Mouse (Mus musculus) monocyte, adult 5-6 weeks (primary cell): ENCODE data around the gene Ahnak. TPM values are rescaled to one million over a fixed set of nuclear protein-coding genes. Genes with fewer than 3 reads are reported as not detected.
"Not testable (repeated sequence)": the region's sequence is repeated elsewhere in the genome, so short reads cannot be mapped to it uniquely, and the experiment has no call there.

ENCODE experiments used
- ATAC-seq: fragments of 153-309, 156-312 bp; replicated peaks from 2 replicates; pipeline ENCODE4 v1.8.0; 2017; ENCODE audit warnings: mild to moderate bottlenecking; ENCODE audit not compliant: low TSS enrichment, insufficient number of reproducible peaks, severe bottlenecking, poor library complexity, low FRiP score
- total RNA-seq: library from RNA; stranded (forward); fragments of 200-1000, 200-491, 200-594 nt; gene quantifications from 3 replicates; pipeline ENCODE4 v1.2.3, GENCODE M21; 2017

Gene Ahnak
- total RNA-seq, 1 experiment from 2014 or later: 414 TPM

- no peak for ATAC-seq
These were observed 85.3 kb downstream of the Ahnak start for GRCm38 (mm10) chr19:9074424-9074823.

DNA sequence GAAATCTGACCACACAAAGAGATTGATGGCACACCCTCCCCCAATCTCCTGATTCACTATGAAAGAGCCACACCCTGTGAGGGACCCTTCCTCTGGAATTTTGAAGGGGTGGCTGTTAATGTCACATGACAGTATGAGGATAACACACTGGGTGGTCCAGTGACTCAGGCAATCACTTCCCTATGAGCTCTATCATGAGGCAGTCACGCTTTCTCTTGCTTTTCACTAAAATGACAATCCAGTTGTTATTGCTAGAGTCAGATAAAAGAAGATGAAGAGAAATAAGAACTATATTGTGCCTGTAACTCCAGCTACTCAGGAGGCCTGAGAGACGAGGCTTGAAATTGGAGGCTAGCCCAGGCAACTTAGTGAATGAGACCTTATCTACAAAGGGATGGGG is 86.5 kb downstream of the Ahnak start:
- ATAC-seq: no peak

DNA sequence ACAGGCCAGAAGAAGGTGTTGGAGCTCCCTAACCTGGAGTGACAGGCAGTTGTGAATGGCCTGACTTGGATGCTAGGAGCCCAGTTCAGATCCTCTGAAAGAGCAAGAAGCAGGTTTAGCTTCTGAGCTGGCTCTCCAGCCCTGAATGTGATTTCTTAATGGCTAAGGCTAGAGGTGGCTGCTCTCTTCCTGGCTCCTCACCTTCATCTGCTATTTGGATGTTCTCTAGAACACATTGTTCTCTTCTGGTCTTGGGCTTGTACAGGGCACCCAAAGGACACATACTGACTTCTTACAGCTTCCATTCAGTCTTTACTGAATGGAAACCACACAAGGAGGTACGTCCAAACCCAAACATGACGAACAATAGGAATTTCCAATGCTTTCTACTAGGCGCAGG is 87.0 kb downstream of the Ahnak start:
- ATAC-seq: no peak

DNA sequence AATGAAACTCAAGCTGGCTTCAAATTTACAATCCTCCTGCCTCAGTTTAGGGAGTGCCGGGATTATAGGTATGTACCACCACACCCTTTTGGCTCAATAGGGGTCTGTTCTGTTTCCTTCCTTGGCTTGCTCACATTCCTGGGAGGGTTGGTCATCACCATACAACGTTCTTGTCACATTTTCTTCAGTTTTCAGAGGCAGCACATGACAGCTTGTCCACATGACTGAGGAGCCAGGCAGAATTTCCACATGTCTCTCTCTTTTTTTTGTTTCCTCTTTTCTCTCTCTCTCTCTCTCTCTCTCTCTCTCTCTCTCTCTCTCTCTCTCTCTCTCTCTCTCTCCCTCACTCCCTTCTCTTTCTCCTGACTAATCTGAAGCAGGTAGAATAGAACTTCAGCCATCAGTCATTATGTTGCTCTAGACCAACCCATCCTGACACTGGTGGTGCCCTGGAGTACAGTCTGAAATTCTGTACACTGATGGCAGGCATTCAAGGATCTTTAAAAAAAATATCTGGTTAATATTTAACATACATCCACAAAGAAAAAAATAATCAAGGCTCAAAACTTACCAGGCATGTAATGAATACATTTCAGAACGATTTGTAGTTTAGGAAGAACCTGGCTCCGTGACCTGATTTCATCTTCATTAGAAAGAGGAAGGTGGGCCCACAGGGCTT is 88.0 kb downstream of the Ahnak start:
- ATAC-seq: no peak

GRCm38 (mm10) chr19:9079916-9080315 is 90.8 kb downstream of the Ahnak start:
- no peak for ATAC-seq

DNA sequence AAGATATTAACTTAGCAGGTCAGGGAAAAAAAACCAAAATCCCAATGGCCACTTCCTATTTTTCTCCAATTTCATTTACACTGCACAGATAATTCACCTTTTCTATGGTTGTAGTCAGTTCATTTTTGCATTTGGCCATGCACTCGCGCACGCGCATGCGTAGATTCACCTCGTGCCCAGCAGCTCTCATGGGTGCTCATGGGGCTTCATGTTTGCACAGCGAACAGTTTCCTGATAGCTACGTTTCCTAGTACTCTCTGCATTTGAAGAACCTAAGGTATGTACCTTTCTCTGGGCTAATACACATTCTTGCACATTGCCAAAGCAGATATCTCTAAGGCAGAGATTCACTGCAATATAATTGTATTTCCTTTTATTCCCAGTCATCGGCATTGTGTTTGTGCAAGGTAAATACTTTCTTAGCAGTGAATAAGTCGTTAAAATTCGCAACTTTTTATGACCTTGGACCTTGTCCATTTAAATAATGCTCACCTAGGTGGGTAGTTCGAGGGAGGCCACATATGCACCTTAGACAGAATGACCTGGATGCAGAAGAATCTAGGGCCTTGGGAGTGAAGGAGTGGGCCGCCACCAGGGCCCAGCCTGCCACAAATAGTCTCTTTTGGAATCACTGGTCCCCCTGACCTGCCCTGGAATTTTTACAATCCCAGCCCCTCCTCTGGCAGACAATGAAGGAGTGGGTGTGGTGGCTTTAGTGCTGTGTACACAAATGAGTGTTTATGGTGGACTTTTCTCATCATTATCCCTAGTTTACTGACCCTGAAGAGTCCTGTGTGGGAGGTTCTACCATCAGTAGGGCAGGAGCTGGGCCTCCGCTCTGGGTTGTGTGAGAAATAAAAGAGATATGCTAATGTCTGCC is 92.5 kb downstream of the Ahnak start:
- ATAC-seq: no peak

DNA sequence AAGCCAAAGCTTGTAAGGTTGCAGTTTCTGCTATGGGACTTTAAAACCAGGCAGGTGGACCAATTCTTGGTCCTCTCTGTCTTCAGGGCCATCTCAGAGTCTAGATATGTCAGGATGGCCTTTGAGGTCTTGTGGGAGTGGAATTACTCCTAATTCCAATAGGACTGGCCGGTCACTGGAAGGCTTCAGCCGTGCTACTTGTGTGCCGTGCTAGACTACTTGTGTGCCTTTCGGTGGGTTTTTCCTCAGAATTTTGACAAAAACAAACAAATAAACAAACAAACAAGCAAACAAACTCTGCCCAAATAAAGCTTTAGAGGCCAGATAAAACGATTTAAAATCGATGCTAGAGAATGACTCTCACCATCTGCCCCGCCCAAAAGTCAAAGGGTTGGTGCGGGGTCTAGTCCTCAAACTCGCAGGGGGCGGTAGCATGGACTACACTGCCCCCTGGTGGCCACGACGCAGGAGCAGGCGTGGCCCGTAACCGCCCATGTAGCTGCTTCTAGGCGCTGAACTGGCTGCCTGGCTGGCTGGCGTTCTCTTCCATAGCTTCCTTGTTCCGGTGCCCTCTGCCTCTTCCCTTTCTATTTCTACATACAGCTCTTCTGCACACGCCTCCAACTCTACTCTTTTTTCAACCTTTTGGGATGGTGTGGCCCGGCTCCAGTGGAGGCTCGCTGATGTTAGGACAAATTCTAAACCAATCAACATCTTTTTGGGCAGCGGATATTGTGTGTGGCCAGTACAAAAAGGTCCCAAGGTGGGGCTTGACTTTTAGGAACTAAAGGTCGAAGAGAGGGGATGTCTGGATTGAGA is 93.3 kb downstream of the Ahnak start:
- peak; percentile 91 for ATAC-seq

DNA sequence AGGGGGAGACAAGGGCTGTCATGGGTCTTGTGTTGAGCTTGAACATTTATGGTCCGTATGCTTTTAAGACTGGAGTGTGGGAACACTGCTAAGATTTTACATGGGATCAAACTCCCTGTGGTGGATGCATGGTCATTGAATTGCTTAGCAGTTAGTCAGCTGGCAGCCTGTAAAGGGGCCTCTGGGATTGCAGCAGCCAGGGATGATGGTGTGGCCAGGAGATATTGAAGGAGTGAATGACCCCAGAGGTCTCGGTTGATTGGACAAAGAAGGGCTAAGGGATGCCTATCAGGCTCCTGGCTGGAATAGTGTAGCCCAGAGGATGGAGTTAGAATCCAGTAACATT is 93.9 kb downstream of the Ahnak start:
- ATAC-seq: 0 out of 2 replicates have a peak, but pooled peaks have one; percentile 3

DNA sequence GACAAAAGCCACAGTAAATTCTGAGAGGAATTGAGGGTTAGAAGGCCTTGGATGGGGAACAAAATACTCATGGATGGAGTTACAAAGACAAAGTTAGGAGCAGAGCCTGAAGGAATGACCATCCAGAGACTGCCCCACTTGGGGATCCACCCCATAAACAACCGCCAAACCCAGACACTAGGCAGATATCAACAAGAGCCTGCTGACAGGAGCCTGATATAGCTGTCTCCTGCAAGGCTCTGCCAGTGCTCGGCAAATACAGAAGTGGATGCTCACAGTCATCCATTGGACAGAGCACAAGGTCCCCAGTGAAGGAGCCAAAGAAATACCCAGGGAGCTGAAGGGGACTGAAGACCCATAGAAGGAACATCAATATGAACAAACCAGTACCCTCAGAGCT is 94.8 kb downstream of the Ahnak start:
- ATAC-seq: not testable (repeated sequence)

DNA sequence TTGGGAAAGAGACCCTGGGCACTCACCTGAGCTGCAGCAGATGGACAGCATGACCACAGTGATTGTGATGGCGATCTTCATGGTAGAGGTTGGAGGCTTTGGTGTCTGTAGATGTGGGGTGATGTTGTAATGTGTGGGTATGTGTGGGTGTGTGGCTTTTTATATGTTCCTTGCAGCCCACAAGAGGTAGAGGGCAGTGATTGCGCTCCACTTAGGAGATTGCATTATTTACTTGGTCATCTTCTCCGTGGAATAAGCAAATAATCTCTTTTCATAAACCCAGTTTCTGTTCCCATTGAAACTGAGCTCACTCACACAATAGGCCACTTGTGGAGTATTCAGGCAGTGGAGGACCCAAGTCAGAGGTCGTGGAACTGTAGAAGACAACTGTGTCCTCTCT is 98.7 kb downstream of the Ahnak start, which contains the start of gene Scgb1a1:
TSS of gene Scgb1a1 (minus strand) at position 138 of the 400 bp plus-strand sequence.
- no peak for ATAC-seq

DNA sequence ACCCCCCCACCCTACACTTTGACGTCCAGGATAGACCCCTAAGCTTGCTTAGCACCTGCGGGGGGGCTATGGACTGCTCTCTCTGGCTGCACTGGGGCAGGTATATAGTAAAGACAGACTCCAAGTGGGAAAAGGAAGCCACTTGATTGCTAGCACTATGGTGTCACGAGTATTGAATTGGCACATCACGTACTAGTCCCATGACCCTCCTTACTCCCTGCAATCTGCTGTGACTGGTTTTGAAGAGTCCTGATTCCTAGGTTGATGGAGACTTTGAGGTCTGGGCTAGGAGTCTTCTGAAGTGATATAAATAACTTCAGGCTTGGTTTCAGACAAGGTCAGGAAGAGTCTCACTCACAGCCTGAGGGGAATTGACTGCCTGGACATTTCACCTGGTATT is 101.1 kb downstream of the Ahnak start:
- ATAC-seq: no peak

- 0 out of 2 replicates have a peak, but pooled peaks have one; percentile 7 for ATAC-seq
These were observed 101.6 kb downstream of the Ahnak start for GRCm38 (mm10) chr19:9090709-9091108.

DNA sequence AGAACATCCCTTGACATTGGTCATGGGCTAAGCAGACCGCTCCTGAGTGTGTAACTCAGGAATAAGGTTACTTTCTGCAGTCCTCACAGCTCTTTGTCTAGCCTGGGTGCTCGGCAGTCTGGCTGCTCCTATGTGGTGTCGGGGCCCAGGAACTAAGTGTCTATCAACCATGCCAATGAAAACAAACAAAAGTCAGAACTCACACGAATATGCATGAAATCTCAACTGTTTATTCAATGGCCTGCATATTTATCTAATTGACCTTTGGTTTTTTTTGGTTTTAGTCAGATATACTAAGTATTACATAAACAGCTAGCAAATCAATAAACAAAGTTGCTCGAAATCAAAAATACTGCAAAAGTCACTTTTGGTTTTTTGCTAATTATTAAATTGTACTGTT is 106.0 kb downstream of the Ahnak start:
- ATAC-seq: no peak

- ATAC-seq: no peak
These were observed 108.4 kb downstream of the Ahnak start for GRCm38 (mm10) chr19:9097441-9097840.

GRCm38 (mm10) chr19:9099751-9100150 is 110.7 kb downstream of the Ahnak start:
- ATAC-seq: no peak

GRCm38 (mm10) chr19:9100297-9101061 is 111.4 kb downstream of the Ahnak start:
- no peak for ATAC-seq

GRCm38 (mm10) chr19:9101062-9101457 is 112.0 kb downstream of the Ahnak start:
- ATAC-seq: no peak

DNA sequence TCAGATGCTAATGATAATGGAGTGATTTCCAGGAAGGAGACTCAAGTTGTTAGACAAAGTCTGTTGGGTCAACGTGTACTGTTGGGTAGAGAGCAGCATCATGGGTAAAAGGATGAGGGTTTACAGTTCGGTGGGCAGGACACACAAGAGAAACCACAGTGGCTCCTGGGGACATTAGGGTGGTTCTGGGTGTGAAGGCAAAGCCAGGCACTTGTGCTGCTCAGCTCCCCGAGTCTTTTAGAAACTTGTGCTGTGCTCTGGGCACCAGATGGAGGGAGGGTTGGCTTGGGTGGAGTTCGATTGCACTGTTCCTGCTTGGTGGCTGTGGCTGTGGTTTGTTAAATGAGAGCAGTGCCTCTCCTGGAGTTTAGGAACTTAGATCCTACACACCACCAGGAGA is 114.9 kb downstream of the Ahnak start:
- peak; percentile 48 for ATAC-seq
